Mouse (Mus musculus): ENCODE measurements around the gene Cd36. TPM values are rescaled to one million over a fixed set of nuclear protein-coding genes. Genes with fewer than 3 reads are reported as not detected.

Gene Cd36
- polyA plus RNA-seq, 1 experiment from 2014 or later, result 3.2 TPM

DNA sequence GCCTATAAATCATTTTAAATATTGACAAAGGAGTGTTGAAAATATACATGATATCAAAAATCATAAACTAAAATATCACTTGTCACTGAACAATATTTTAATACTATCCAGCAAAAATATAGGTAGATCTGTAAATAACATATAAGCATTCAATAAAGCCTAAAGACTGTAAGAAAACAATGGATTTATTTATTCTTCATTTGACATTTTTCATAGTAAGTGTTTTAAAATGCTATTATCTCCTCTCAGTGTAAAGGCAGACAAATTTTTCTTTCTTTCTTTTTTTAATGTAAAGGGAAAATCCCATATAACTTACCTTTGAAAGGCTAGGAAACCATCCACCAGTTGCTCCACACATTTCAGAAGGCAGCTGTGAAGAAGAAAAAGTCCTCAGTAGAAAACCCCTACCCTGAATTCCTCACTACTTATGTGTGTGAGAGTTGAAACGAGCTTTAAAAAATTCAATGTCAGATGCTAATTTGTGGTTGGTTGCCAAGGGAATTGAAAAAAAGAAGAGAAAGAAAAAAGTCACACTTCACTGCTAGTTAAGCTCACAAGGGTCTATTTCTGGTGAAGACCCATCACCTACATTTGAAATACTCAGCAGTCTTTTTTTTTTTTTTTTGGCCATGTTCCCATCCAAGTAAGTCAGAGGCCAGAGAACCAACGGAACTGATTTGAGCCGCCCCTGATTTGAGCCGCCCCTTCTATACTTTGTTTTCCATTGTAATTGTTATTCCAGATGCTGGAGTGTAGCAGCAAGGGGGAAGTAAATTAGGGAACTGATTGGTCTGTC lies 53.1 kb downstream of the Cd36 start:
- Histone ChIP-seq H3K27me3 (ENCODE audit: control insufficient read depth, insufficient read depth, low read depth, low read length) (no peaks in the 10 kb centered on the region), H3K4me1 (ENCODE audit: control insufficient read depth, insufficient read depth, low read length) (no peaks in the 10 kb centered on the region), H3K9me3 (replicated peaks; ENCODE audit: control insufficient read depth, low read length, poor library complexity, severe bottlenecking) (no peaks in the 10 kb centered on the region), H3K4me2 (ENCODE audit: low read length) (no peak overlapping the region), H3K36me3 (ENCODE audit: control insufficient read depth, insufficient read depth, low read length) (no peaks in the 10 kb centered on the region), H3K27ac (ENCODE audit: low read length) (no peak overlapping the region), H3K9ac (ENCODE audit: low read depth, low read length) (no peak overlapping the region), H3K4me3 (ENCODE audit: low read depth, low read length) (no peak overlapping the region)
- no peak for ATAC-seq
- 29% methylated on average over 4 of the region's 4 CpGs for WGBS

GRCm38 (mm10) chr5:17833797-17834196 lies 54.8 kb downstream of the Cd36 start:
- Histone ChIP-seq H3K27ac (ENCODE audit: low read length) (no peak overlapping the region), H3K4me1 (ENCODE audit: control insufficient read depth, insufficient read depth, low read length) (no peaks in the 10 kb centered on the region), H3K9me3 (replicated peaks; ENCODE audit: control insufficient read depth, low read length, poor library complexity, severe bottlenecking) (no peaks in the 10 kb centered on the region), H3K9ac (ENCODE audit: low read depth, low read length) (no peak overlapping the region), H3K4me2 (ENCODE audit: low read length) (no peak overlapping the region), H3K36me3 (ENCODE audit: control insufficient read depth, insufficient read depth, low read length) (no peaks in the 10 kb centered on the region), H3K27me3 (ENCODE audit: control insufficient read depth, insufficient read depth, low read depth, low read length) (no peaks in the 10 kb centered on the region), H3K4me3 (ENCODE audit: low read depth, low read length) (no peak overlapping the region)
- 96% methylated on average over 1 of the region's 1 CpGs for WGBS
- ATAC-seq, result no peak

- Histone ChIP-seq H3K27ac (ENCODE audit: low read length) (no peak overlapping the region), H3K27me3 (ENCODE audit: control insufficient read depth, insufficient read depth, low read depth, low read length) (no peaks in the 10 kb centered on the region), H3K4me2 (ENCODE audit: low read length) (no peak overlapping the region), H3K9me3 (replicated peaks; ENCODE audit: control insufficient read depth, low read length, poor library complexity, severe bottlenecking) (no peaks in the 10 kb centered on the region), H3K9ac (ENCODE audit: low read depth, low read length) (no peak overlapping the region), H3K4me1 (ENCODE audit: control insufficient read depth, insufficient read depth, low read length) (no peaks in the 10 kb centered on the region), H3K36me3 (ENCODE audit: control insufficient read depth, insufficient read depth, low read length) (no peaks in the 10 kb centered on the region), H3K4me3 (ENCODE audit: low read depth, low read length) (no peak overlapping the region)
- no peak for ATAC-seq
- 66% methylated on average over 2 of the region's 2 CpGs for WGBS
Measured at GRCm38 (mm10) chr5:17830536-17830935, 58.1 kb downstream of the Cd36 start.

DNA sequence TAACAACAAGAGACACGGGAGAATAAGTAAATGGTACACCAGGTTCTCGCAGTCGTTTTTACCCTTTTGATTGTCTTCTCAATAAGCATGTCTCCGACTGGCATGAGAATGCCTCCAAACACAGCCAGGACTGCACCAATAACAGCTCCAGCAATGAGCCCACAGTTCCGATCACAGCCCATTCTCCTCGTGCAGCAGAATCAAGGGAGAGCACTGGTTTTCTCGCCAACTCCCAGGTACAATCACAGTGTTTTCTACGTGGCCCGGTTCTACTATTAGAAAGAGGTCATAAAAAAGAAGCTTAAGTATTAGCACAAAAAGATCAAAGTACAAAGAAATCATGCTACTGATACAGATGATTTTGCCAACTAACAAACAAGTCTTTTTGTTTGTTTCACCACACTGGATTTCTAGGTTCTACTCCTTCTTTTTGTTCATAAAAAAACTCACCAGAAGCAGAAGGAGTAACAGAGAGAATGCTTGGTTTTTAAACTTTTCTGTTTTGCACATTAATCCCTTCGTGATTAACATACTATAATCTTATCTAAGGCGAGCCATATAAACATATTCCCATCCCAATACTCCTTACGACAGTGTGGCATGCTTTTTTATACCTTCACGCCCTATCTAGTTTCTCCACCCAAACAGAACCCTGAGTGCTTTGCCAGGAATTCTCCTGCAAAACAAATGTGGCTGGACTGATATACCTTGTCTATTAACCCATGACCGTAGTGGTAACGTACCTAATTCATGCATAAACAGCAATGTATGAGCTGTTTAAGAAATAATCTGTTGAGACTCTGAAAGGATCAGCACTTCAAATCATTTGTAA lies 59.7 kb downstream of the Cd36 start:
- no peaks in the 10 kb centered on the region for H3K4me1 ChIP-seq (ENCODE audit: control insufficient read depth, insufficient read depth, low read length)
- H3K4me2 ChIP-seq (ENCODE audit: low read length), result no peak overlapping the region
- no peak for ATAC-seq
- 76% methylated on average over 15 of the region's 15 CpGs for WGBS
- no peaks in the 10 kb centered on the region for H3K9me3 ChIP-seq (replicated peaks; ENCODE audit: control insufficient read depth, low read length, poor library complexity, severe bottlenecking)
- H3K9ac ChIP-seq (ENCODE audit: low read depth, low read length), result no peak overlapping the region
- no peak overlapping the region for H3K4me3 ChIP-seq (ENCODE audit: low read depth, low read length)
- no peaks in the 10 kb centered on the region for H3K36me3 ChIP-seq (ENCODE audit: control insufficient read depth, insufficient read depth, low read length)
- H3K27ac ChIP-seq (ENCODE audit: low read length), result no peak overlapping the region
- H3K27me3 ChIP-seq (ENCODE audit: control insufficient read depth, insufficient read depth, low read depth, low read length), result no peaks in the 10 kb centered on the region

- H3K27ac ChIP-seq (ENCODE audit: low read length), result no peak overlapping the region
- H3K9me3 ChIP-seq (replicated peaks; ENCODE audit: control insufficient read depth, low read length, poor library complexity, severe bottlenecking), result no peaks in the 10 kb centered on the region
- no peak for ATAC-seq
- H3K4me1 ChIP-seq (ENCODE audit: control insufficient read depth, insufficient read depth, low read length), result no peaks in the 10 kb centered on the region
- no peak overlapping the region for H3K4me2 ChIP-seq (ENCODE audit: low read length)
- no peaks in the 10 kb centered on the region for H3K36me3 ChIP-seq (ENCODE audit: control insufficient read depth, insufficient read depth, low read length)
- WGBS, result 91% methylated on average over 1 of the region's 1 CpGs
- H3K9ac ChIP-seq (ENCODE audit: low read depth, low read length), result no peak overlapping the region
- no peak overlapping the region for H3K4me3 ChIP-seq (ENCODE audit: low read depth, low read length)
- H3K27me3 ChIP-seq (ENCODE audit: control insufficient read depth, insufficient read depth, low read depth, low read length), result no peaks in the 10 kb centered on the region
Measured at GRCm38 (mm10) chr5:17821395-17821794, 67.2 kb downstream of the Cd36 start.

DNA sequence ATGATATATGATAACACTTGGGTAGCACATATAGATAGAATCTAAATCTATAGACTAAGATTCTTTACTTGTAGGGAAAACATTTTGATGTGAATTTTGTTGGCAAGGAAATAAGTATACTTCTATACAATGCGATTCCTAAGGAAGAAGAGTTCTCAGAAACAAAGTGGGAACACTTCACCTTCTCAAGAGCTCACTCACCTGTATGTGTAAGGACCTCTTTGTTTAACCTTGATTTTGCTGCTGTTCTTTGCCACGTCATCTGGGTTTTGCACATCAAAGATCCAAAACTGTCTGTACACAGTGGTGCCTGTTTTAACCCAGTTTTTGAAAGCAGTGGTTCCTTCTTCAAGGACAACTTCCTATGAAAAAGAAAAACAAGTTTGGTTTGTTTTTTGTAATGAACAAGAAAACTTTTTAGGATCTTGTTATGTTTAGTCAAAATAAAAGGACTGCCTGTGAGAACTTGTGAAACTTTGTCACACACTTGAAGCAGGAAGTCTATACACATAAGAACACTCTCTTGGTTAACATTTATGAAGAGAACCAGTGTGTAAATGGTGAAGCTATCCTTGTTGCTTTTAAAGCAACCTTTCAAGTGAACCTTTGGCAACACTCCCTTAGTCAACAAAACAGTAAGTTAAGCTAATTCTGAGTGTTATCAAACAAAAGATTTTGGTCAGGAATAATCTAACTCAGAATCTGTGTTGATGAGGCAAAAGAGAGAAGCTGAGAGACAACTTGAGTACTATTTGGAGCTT lies 68.2 kb downstream of the Cd36 start:
- no peak for ATAC-seq
- H3K4me2 ChIP-seq (ENCODE audit: low read length), result no peak overlapping the region
- H3K9ac ChIP-seq (ENCODE audit: low read depth, low read length), result no peak overlapping the region
- no peaks in the 10 kb centered on the region for H3K4me1 ChIP-seq (ENCODE audit: control insufficient read depth, insufficient read depth, low read length)
- 84% methylated on average over 2 of the region's 2 CpGs for WGBS
- no peaks in the 10 kb centered on the region for H3K9me3 ChIP-seq (replicated peaks; ENCODE audit: control insufficient read depth, low read length, poor library complexity, severe bottlenecking)
- H3K27me3 ChIP-seq (ENCODE audit: control insufficient read depth, insufficient read depth, low read depth, low read length), result no peaks in the 10 kb centered on the region
- no peak overlapping the region for H3K4me3 ChIP-seq (ENCODE audit: low read depth, low read length)
- no peak overlapping the region for H3K27ac ChIP-seq (ENCODE audit: low read length)
- no peaks in the 10 kb centered on the region for H3K36me3 ChIP-seq (ENCODE audit: control insufficient read depth, insufficient read depth, low read length)

DNA sequence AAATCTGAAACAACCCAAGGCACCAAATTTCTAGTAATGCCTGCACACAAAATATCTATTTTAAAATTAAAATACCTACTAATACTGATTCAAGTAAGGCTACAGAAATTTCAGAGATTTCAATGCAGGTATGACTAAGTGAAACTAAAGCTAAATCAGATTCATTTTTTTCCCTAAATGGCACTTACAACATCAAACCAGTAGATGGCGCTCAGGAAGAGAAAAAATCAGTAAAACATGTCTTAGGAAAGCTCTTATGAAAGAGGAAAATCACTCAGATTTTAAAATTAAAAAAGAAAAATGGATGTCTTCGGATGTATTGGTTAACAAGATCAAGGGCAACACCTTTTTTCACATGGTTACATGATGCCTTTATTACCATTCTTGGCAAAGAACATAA lies 72.4 kb downstream of the Cd36 start:
- no peaks in the 10 kb centered on the region for H3K4me1 ChIP-seq (ENCODE audit: control insufficient read depth, insufficient read depth, low read length)
- no peak overlapping the region for H3K27ac ChIP-seq (ENCODE audit: low read length)
- H3K9ac ChIP-seq (ENCODE audit: low read depth, low read length), result no peak overlapping the region
- no peaks in the 10 kb centered on the region for H3K27me3 ChIP-seq (ENCODE audit: control insufficient read depth, insufficient read depth, low read depth, low read length)
- H3K4me3 ChIP-seq (ENCODE audit: low read depth, low read length), result no peak overlapping the region
- no peaks in the 10 kb centered on the region for H3K9me3 ChIP-seq (replicated peaks; ENCODE audit: control insufficient read depth, low read length, poor library complexity, severe bottlenecking)
- ATAC-seq, result no peak
- H3K4me2 ChIP-seq (ENCODE audit: low read length), result no peak overlapping the region
- WGBS, result 6% methylated on average over 2 of the region's 2 CpGs
- no peaks in the 10 kb centered on the region for H3K36me3 ChIP-seq (ENCODE audit: control insufficient read depth, insufficient read depth, low read length)

GRCm38 (mm10) chr5:17810336-17810735 lies 78.3 kb downstream of the Cd36 start:
- H3K27ac ChIP-seq (ENCODE audit: low read length), result no peak overlapping the region
- WGBS, result 68% methylated on average over 1 of the region's 1 CpGs
- H3K36me3 ChIP-seq (ENCODE audit: control insufficient read depth, insufficient read depth, low read length), result no peaks in the 10 kb centered on the region
- no peak overlapping the region for H3K4me2 ChIP-seq (ENCODE audit: low read length)
- H3K4me1 ChIP-seq (ENCODE audit: control insufficient read depth, insufficient read depth, low read length), result no peaks in the 10 kb centered on the region
- H3K27me3 ChIP-seq (ENCODE audit: control insufficient read depth, insufficient read depth, low read depth, low read length), result no peaks in the 10 kb centered on the region
- no peak overlapping the region for H3K4me3 ChIP-seq (ENCODE audit: low read depth, low read length)
- no peaks in the 10 kb centered on the region for H3K9me3 ChIP-seq (replicated peaks; ENCODE audit: control insufficient read depth, low read length, poor library complexity, severe bottlenecking)
- ATAC-seq, result no peak
- H3K9ac ChIP-seq (ENCODE audit: low read depth, low read length), result no peak overlapping the region
